Mouse (Mus musculus): ENCODE data around the gene Ccdc126. TPM values are rescaled to one million over a fixed set of nuclear protein-coding genes. Genes with fewer than 3 reads are reported as not detected.
"Not testable (repeated sequence)": the region's sequence is repeated elsewhere in the genome, so short reads cannot be mapped to it uniquely, and the experiment has no call there.

Gene Ccdc126
- polyA plus RNA-seq, 1 experiment from 2014 or later = 11.5 TPM

- H3K27ac ChIP-seq (ENCODE audit: low read length) = no peak overlapping the region
- no peaks in the 10 kb centered on the region for H3K9me3 ChIP-seq (replicated peaks; ENCODE audit: control insufficient read depth, low read length, poor library complexity, severe bottlenecking)
- H3K9ac ChIP-seq (ENCODE audit: low read depth, low read length) = no peak overlapping the region
- no peaks in the 10 kb centered on the region for H3K27me3 ChIP-seq (ENCODE audit: control insufficient read depth, insufficient read depth, low read depth, low read length)
- no peaks in the 10 kb centered on the region for H3K36me3 ChIP-seq (ENCODE audit: control insufficient read depth, insufficient read depth, low read length)
- H3K4me1 ChIP-seq (ENCODE audit: control insufficient read depth, insufficient read depth, low read length) = no peaks in the 10 kb centered on the region
- H3K4me3 ChIP-seq (ENCODE audit: low read depth, low read length) = no peak overlapping the region
- ATAC-seq = no peak
- no peak overlapping the region for H3K4me2 ChIP-seq (ENCODE audit: low read length)
These were observed 20.8 kb upstream of the Ccdc126 start for GRCm38 (mm10) chr6:49298286-49298685.

- not testable (repeated sequence) for ATAC-seq; H3K4me3 ChIP-seq (ENCODE audit: low read depth, low read length); H3K36me3 ChIP-seq (ENCODE audit: control insufficient read depth, insufficient read depth, low read length); H3K4me2 ChIP-seq (ENCODE audit: low read length); H3K9me3 ChIP-seq (replicated peaks; ENCODE audit: control insufficient read depth, low read length, poor library complexity, severe bottlenecking); H3K27ac ChIP-seq (ENCODE audit: low read length); H3K9ac ChIP-seq (ENCODE audit: low read depth, low read length); H3K4me1 ChIP-seq (ENCODE audit: control insufficient read depth, insufficient read depth, low read length); H3K27me3 ChIP-seq (ENCODE audit: control insufficient read depth, insufficient read depth, low read depth, low read length)
- WGBS = 46% methylated on average over 3 of the region's 3 CpGs
These were observed 4.3 kb upstream of the Ccdc126 start for GRCm38 (mm10) chr6:49314821-49315220.

- Histone ChIP-seq H3K9ac (ENCODE audit: low read depth, low read length) (peak overlapping the region; percentile 90), H3K4me3 (ENCODE audit: low read depth, low read length) (peak overlapping the region; percentile 84), H3K4me1 (ENCODE audit: control insufficient read depth, insufficient read depth, low read length) (peaks cover 11% of the 10 kb centered on the region), H3K9me3 (replicated peaks; ENCODE audit: control insufficient read depth, low read length, poor library complexity, severe bottlenecking) (no peaks in the 10 kb centered on the region), H3K27ac (ENCODE audit: low read length) (peak overlapping the region; percentile 90), H3K27me3 (ENCODE audit: control insufficient read depth, insufficient read depth, low read depth, low read length) (no peaks in the 10 kb centered on the region), H3K36me3 (ENCODE audit: control insufficient read depth, insufficient read depth, low read length) (no peaks in the 10 kb centered on the region), H3K4me2 (ENCODE audit: low read length) (peak overlapping the region; percentile 65)
- peak; percentile 49 for ATAC-seq
- WGBS = 12% methylated on average over 13 of the region's 13 CpGs
These were observed 681 bp downstream of the Ccdc126 start for GRCm38 (mm10) chr6:49319595-49320315.

- Histone ChIP-seq H3K4me3 (ENCODE audit: low read depth, low read length) (no peak overlapping the region), H3K4me1 (ENCODE audit: control insufficient read depth, insufficient read depth, low read length) (peaks cover 11% of the 10 kb centered on the region), H3K27me3 (ENCODE audit: control insufficient read depth, insufficient read depth, low read depth, low read length) (no peaks in the 10 kb centered on the region), H3K36me3 (ENCODE audit: control insufficient read depth, insufficient read depth, low read length) (no peaks in the 10 kb centered on the region), H3K4me2 (ENCODE audit: low read length) (no peak overlapping the region), H3K9ac (ENCODE audit: low read depth, low read length) (no peak overlapping the region), H3K9me3 (replicated peaks; ENCODE audit: control insufficient read depth, low read length, poor library complexity, severe bottlenecking) (no peaks in the 10 kb centered on the region), H3K27ac (ENCODE audit: low read length) (no peak overlapping the region)
- WGBS = 78% methylated on average over 3 of the region's 3 CpGs
- ATAC-seq = no peak
These were observed 2.3 kb downstream of the Ccdc126 start for GRCm38 (mm10) chr6:49321341-49321740.

- Histone ChIP-seq H3K4me3 (ENCODE audit: low read depth, low read length) (no peak overlapping the region), H3K9me3 (replicated peaks; ENCODE audit: control insufficient read depth, low read length, poor library complexity, severe bottlenecking) (no peaks in the 10 kb centered on the region), H3K36me3 (ENCODE audit: control insufficient read depth, insufficient read depth, low read length) (no peaks in the 10 kb centered on the region), H3K4me1 (ENCODE audit: control insufficient read depth, insufficient read depth, low read length) (peaks cover 11% of the 10 kb centered on the region), H3K27me3 (ENCODE audit: control insufficient read depth, insufficient read depth, low read depth, low read length) (no peaks in the 10 kb centered on the region), H3K27ac (ENCODE audit: low read length) (no peak overlapping the region), H3K9ac (ENCODE audit: low read depth, low read length) (no peak overlapping the region), H3K4me2 (ENCODE audit: low read length) (no peak overlapping the region)
- no peak for ATAC-seq
These were observed 3.0 kb downstream of the Ccdc126 start for GRCm38 (mm10) chr6:49322056-49322455.

GRCm38 (mm10) chr6:49322986-49323385, 3.9 kb downstream of the Ccdc126 start:
- Histone ChIP-seq H3K27me3 (ENCODE audit: control insufficient read depth, insufficient read depth, low read depth, low read length) (no peaks in the 10 kb centered on the region), H3K4me2 (ENCODE audit: low read length) (no peak overlapping the region), H3K4me1 (ENCODE audit: control insufficient read depth, insufficient read depth, low read length) (peaks cover 11% of the 10 kb centered on the region), H3K27ac (ENCODE audit: low read length) (no peak overlapping the region), H3K9ac (ENCODE audit: low read depth, low read length) (no peak overlapping the region), H3K4me3 (ENCODE audit: low read depth, low read length) (no peak overlapping the region), H3K36me3 (ENCODE audit: control insufficient read depth, insufficient read depth, low read length) (no peaks in the 10 kb centered on the region), H3K9me3 (replicated peaks; ENCODE audit: control insufficient read depth, low read length, poor library complexity, severe bottlenecking) (no peaks in the 10 kb centered on the region)
- 78% methylated on average over 2 of the region's 2 CpGs for WGBS
- ATAC-seq = no peak

- Histone ChIP-seq H3K4me2 (ENCODE audit: low read length) (no peak overlapping the region), H3K4me1 (ENCODE audit: control insufficient read depth, insufficient read depth, low read length) (peaks cover 11% of the 10 kb centered on the region), H3K36me3 (ENCODE audit: control insufficient read depth, insufficient read depth, low read length) (no peaks in the 10 kb centered on the region), H3K27ac (ENCODE audit: low read length) (no peak overlapping the region), H3K9ac (ENCODE audit: low read depth, low read length) (no peak overlapping the region), H3K4me3 (ENCODE audit: low read depth, low read length) (no peak overlapping the region), H3K9me3 (replicated peaks; ENCODE audit: control insufficient read depth, low read length, poor library complexity, severe bottlenecking) (no peaks in the 10 kb centered on the region), H3K27me3 (ENCODE audit: control insufficient read depth, insufficient read depth, low read depth, low read length) (no peaks in the 10 kb centered on the region)
- 55% methylated on average over 2 of the region's 2 CpGs for WGBS
- ATAC-seq = no peak
These were observed 5.5 kb downstream of the Ccdc126 start for GRCm38 (mm10) chr6:49324528-49324927.

- Histone ChIP-seq H3K27me3 (ENCODE audit: control insufficient read depth, insufficient read depth, low read depth, low read length) (no peaks in the 10 kb centered on the region), H3K4me3 (ENCODE audit: low read depth, low read length) (no peak overlapping the region), H3K9me3 (replicated peaks; ENCODE audit: control insufficient read depth, low read length, poor library complexity, severe bottlenecking) (no peaks in the 10 kb centered on the region), H3K9ac (ENCODE audit: low read depth, low read length) (no peak overlapping the region), H3K27ac (ENCODE audit: low read length) (no peak overlapping the region), H3K4me2 (ENCODE audit: low read length) (no peak overlapping the region), H3K36me3 (ENCODE audit: control insufficient read depth, insufficient read depth, low read length) (no peaks in the 10 kb centered on the region), H3K4me1 (ENCODE audit: control insufficient read depth, insufficient read depth, low read length) (peaks cover 6% of the 10 kb centered on the region)
- WGBS = 86% methylated on average over 1 of the region's 1 CpGs
- no peak for ATAC-seq
These were observed 6.2 kb downstream of the Ccdc126 start for GRCm38 (mm10) chr6:49325294-49325693.

- no peaks in the 10 kb centered on the region for H3K36me3 ChIP-seq (ENCODE audit: control insufficient read depth, insufficient read depth, low read length)
- H3K9me3 ChIP-seq (replicated peaks; ENCODE audit: control insufficient read depth, low read length, poor library complexity, severe bottlenecking) = no peaks in the 10 kb centered on the region
- H3K27me3 ChIP-seq (ENCODE audit: control insufficient read depth, insufficient read depth, low read depth, low read length) = no peaks in the 10 kb centered on the region
- no peak overlapping the region for H3K4me3 ChIP-seq (ENCODE audit: low read depth, low read length)
- WGBS = 95% methylated on average over 3 of the region's 3 CpGs
- H3K27ac ChIP-seq (ENCODE audit: low read length) = no peak overlapping the region
- H3K4me1 ChIP-seq (ENCODE audit: control insufficient read depth, insufficient read depth, low read length) = 0 out of 2 replicates have a peak, but pooled peaks cover 3% of the 10 kb centered on the region
- H3K4me2 ChIP-seq (ENCODE audit: low read length) = no peak overlapping the region
- H3K9ac ChIP-seq (ENCODE audit: low read depth, low read length) = no peak overlapping the region
- ATAC-seq = no peak
These were observed 7.8 kb downstream of the Ccdc126 start for GRCm38 (mm10) chr6:49326846-49327245.
